Mouse (Mus musculus) bone marrow, adult 2 months (tissue): ENCODE results near the gene Fam81b. TPM values are rescaled to one million over a fixed set of nuclear protein-coding genes. Genes with fewer than 3 reads are reported as not detected.

Source experiments
- H3K27ac ChIP-seq: fragments of 200-500 bp; 2 replicates; pipeline ENCODE4 v1.5.1; 2012; ENCODE audit warnings: low read depth, mild to moderate bottlenecking, control low read depth, inconsistent platforms, low read length; ENCODE audit not compliant: control insufficient read depth, poor library complexity, insufficient read depth
- H3K4me1 ChIP-seq: fragments of 200-500 bp; 2 replicates; pipeline ENCODE4 v1.6.1; 2011; ENCODE audit warnings: low read length; ENCODE audit not compliant: control insufficient read depth, insufficient read depth
- H3K4me3 ChIP-seq: fragments of 200-500 bp; replicated peaks from 2 replicates; pipeline ENCODE3; 2011; ENCODE audit warnings: mild to moderate bottlenecking, low read depth, low read length, control low read depth; ENCODE audit not compliant: control insufficient read depth
- CTCF ChIP-seq: fragments of 200-500 bp; IDR thresholded peaks from 2 replicates; pipeline ENCODE4 v1.5.1; 2011; ENCODE audit warnings: low read length, control low read depth; ENCODE audit not compliant: control insufficient read depth, insufficient read depth
- POLR2A ChIP-seq: fragments of 200-500 bp; IDR thresholded peaks from 2 replicates; pipeline ENCODE4 v1.6.1; 2011; ENCODE audit warnings: low read depth, mild to moderate bottlenecking, control low read depth, low read length, borderline replicate concordance; ENCODE audit not compliant: control insufficient read depth
- WGBS: fragments of 180-500 bp; shearing (Covaris S2); methylation state at CpG from one replicate; pipeline ENCODE4 v1.1.7; 2018; 5-methylcytosine and 5-hydroxymethylcytosine counted together
- polyA plus RNA-seq: library from polyadenylated mRNA; stranded (reverse); fragments of >200 nt; gene quantifications from 2 replicates; pipeline ENCODE4 v1.2.4, GENCODE M21; 2011; ENCODE audit warnings: low replicate concordance; ENCODE audit not compliant: missing spikeins, insufficient read depth, insufficient read length

Gene Fam81b
- polyA plus RNA-seq, 1 experiment, result not detected

- Histone ChIP-seq H3K4me3 (no peak overlapping the region), H3K4me1 (no peaks in the 10 kb centered on the region), H3K27ac (no peak overlapping the region)
- TF ChIP-seq CTCF (no peak), POLR2A (no peak)
- 60% methylated on average over 2 of the region's 2 CpGs for WGBS
These were observed 89.9 kb downstream of the Fam81b start for GRCm38 (mm10) chr13:76214928-76215327.

- peaks cover 1% of the 10 kb centered on the region for H3K4me1 ChIP-seq
- H3K27ac ChIP-seq, result no peak overlapping the region
- H3K4me3 ChIP-seq, result no peak overlapping the region
- TF ChIP-seq CTCF (no peak), POLR2A (no peak)
- WGBS, result 94% methylated on average over 4 of the region's 4 CpGs
These were observed 104.9 kb downstream of the Fam81b start for GRCm38 (mm10) chr13:76199943-76200342.

- no peak for TF ChIP-seq POLR2A
- no peak for TF ChIP-seq CTCF
- H3K4me1 ChIP-seq, result peaks cover 1% of the 10 kb centered on the region
- H3K27ac ChIP-seq, result no peak overlapping the region
- no peak overlapping the region for H3K4me3 ChIP-seq
- 45% methylated on average over 3 of the region's 3 CpGs for WGBS
These were observed 107.5 kb downstream of the Fam81b start for GRCm38 (mm10) chr13:76197297-76197848.

GRCm38 (mm10) chr13:76195431-76196138, 109.3 kb downstream of the Fam81b start:
- WGBS, result 80% methylated on average over 8 of the region's 8 CpGs
- Histone ChIP-seq H3K27ac (no peak overlapping the region), H3K4me3 (no peak overlapping the region), H3K4me1 (peaks cover 1% of the 10 kb centered on the region)
- TF ChIP-seq CTCF (no peak), POLR2A (no peak)

GRCm38 (mm10) chr13:76194937-76195336, 109.9 kb downstream of the Fam81b start:
- Histone ChIP-seq H3K4me1 (peaks cover 1% of the 10 kb centered on the region), H3K27ac (no peak overlapping the region), H3K4me3 (no peak overlapping the region)
- TF ChIP-seq CTCF (no peak), POLR2A (no peak)

- no peaks in the 10 kb centered on the region for H3K4me1 ChIP-seq
- H3K27ac ChIP-seq, result no peak overlapping the region
- no peak for TF ChIP-seq POLR2A
- no peak for TF ChIP-seq CTCF
- no peak overlapping the region for H3K4me3 ChIP-seq
- 83% methylated on average over 3 of the region's 3 CpGs for WGBS
These were observed 114.6 kb downstream of the Fam81b start for GRCm38 (mm10) chr13:76190273-76190672.

GRCm38 (mm10) chr13:76189190-76189589, 115.7 kb downstream of the Fam81b start:
- TF ChIP-seq POLR2A, result no peak
- TF ChIP-seq CTCF, result no peak
- Histone ChIP-seq H3K27ac (no peak overlapping the region), H3K4me1 (no peaks in the 10 kb centered on the region), H3K4me3 (no peak overlapping the region)
- 71% methylated on average over 3 of the region's 3 CpGs for WGBS

GRCm38 (mm10) chr13:76187651-76188050, 117.2 kb downstream of the Fam81b start:
- Histone ChIP-seq H3K27ac (no peak overlapping the region), H3K4me3 (no peak overlapping the region), H3K4me1 (no peaks in the 10 kb centered on the region)
- TF ChIP-seq POLR2A (no peak), CTCF (no peak)
- 90% methylated on average over 5 of the region's 5 CpGs for WGBS
